Mouse (Mus musculus) adrenal gland, postnatal 10 days (tissue): ENCODE results near the gene Sapcd2. TPM values are rescaled to one million over a fixed set of nuclear protein-coding genes. Genes with fewer than 3 reads are reported as not detected.
"Not testable (repeated sequence)": the region's sequence is repeated elsewhere in the genome, so short reads cannot be mapped to it uniquely, and the experiment has no call there.

Experiments
- DNase-seq: peaks from one replicate; pipeline ENCODE4 v3.0.0; 2021; ENCODE audit warnings: mixed read lengths
- total RNA-seq, 2 experiments: library from RNA; stranded (reverse); gene quantifications; 2 replicates each; pipeline ENCODE4 v1.2.3; 2021

Sapcd2 gene
- total RNA-seq, 2 experiments from 2014 or later, result 3.3 to 5.3 TPM

GRCm38 (mm10) chr2:25372644-25373391, 697 bp downstream of the Sapcd2 start:
- no peak for DNase-seq

DNA sequence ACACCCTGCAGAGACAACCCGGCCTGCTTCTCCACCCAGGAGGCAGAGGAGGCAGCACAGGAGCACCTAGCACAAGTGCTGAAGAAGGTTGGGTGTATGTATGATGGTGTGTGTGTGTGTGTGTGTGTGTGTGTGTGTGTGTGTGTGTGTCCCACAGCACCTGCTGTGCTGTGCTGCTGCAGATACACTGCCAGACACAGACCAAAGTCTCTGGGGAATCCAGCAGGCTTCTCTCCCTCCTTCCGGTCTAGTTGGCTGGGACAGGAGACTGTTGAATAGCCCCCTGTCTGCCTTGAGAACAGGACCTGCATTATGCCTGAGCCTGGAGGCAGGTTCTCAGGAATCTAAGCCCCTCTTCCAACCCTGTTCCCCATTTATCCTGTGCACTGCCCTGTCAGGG, 1.3 kb downstream of the Sapcd2 start:
- DNase-seq, result no peak

- DNase-seq, result peak; percentile 63
Observed at GRCm38 (mm10) chr2:25376589-25376988, 4.5 kb downstream of the Sapcd2 start.

DNA sequence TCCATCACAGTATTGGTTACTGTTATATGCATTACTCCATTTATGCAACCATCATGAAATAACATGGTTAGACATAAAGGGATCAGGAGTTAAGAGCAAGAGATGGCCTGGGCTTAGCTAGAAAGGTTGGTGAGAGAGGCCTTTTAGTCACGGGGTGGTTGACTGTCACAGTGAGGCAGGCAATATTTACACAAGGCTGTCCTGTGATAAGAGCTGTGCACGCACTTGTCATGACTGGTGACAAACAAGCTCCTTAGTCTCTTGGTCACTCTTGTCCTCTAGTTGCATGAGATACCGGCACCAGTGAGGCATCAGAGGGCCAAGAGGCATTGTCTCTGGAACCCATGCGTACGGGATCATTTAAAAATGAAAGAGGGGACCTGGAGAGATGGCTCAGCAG, 12.4 kb downstream of the Sapcd2 start:
- DNase-seq, result no peak

GRCm38 (mm10) chr2:25391266-25391665, 19.1 kb downstream of the Sapcd2 start:
- DNase-seq, result no peak

- DNase-seq, result peak; percentile 20
Observed at GRCm38 (mm10) chr2:25394281-25395221, 22.4 kb downstream of the Sapcd2 start.

- peak; percentile 54 for DNase-seq
Observed at GRCm38 (mm10) chr2:25395721-25396596, 23.8 kb downstream of the Sapcd2 start, which contains the start of gene Entpd2. TSS of gene Entpd2 (plus strand) at chr2:25395874.

GRCm38 (mm10) chr2:25396597-25396983, 24.5 kb downstream of the Sapcd2 start:
- peak; percentile 49 for DNase-seq

DNA sequence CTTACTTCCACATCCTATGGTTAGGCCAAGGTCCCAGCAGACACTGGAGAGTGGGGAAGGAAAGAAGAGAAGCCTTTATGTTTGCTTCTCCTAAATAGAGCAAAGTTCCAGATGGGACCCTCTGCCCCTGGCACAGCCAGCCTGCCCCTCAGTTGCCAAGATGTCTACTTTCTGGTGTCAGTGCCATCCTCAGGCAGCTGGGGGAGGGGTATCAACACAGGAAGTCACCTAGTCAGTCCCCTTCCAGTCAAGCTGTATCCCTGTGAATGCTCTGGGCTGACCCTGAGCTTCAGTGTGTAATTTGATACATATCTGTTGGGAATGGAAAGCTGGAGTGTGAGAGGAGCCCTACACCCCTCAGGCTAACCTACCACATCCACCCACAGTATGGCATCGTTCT, 24.9 kb downstream of the Sapcd2 start:
- no peak for DNase-seq

DNA sequence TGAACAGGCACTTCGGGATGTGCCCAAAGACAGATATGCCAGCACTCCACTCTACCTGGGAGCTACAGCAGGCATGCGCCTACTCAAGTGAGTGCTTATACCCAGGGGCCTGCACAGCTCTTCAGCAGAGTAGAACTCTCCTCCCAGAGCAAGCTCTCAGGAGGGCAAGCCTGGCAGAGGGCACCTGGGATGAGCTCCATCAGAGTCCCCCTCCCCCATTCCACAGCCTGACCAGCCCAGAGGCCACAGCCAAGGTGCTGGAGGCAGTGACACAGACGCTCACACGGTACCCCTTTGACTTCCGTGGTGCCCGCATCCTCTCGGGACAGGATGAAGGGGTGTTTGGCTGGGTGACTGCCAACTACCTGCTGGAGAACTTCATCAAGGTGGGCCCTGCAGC, 25.9 kb downstream of the Sapcd2 start:
- DNase-seq, result no peak

DNA sequence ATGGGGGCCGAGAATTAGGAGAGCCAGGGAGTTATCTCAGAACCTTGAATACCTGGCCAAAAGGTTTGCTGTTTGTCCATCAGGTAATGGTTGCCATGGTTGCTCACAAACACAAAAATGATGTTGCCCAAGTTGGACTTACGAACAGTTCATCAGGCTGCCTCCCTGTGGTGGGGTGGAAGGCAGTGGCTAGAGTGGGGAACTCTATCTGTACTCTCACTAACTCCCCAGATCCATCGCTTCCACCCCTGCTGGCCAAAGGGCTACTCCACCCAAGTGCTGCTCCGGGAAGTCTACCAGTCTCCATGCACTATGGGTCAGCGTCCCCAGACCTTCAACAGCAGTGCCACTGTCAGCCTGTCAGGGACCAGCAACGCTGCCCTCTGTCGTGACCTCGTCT, 26.9 kb downstream of the Sapcd2 start, which contains the start of gene Npdc1:
Gene Npdc1 (plus strand): TSS at position 301 of the 400 bp plus-strand sequence.
- DNase-seq, result no peak

DNA sequence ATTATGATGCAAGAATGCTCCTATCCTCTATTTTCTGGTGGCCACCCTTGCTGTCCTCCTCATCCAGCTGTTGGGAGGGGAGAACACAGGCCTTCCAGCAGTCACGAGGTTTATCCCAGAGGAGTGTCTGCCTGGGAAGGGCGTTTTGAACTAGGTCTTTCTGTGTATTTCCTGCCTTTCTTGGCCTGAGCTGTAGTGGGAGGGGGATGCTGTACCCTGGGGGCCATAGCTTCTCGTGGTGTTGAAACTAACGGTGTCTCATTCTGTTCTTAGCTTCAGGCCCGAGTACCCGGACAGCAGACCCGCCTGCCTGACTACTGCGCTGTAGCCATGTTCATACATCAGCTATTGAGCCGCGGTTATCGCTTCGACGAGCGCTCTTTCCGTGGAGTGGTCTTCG, 28.2 kb downstream of the Sapcd2 start:
- DNase-seq, result no peak

DNA sequence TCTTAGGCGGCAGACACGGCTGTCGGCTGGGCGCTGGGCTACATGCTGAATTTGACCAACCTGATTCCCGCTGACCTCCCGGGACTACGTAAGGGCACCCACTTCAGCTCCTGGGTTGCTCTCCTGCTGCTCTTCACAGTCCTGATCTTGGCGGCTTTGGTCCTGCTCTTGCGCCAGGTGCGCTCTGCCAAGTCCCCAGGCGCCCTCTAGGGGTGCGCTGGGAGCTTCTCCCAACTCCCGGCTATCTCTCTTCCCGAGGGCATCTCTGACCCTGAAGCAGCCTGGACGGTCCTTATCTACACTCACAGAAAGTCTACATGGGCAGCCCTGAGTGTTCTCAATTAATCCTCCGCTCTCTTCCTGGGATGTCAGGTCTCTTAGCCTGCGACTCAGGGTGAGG, 28.6 kb downstream of the Sapcd2 start:
- DNase-seq, result peak; percentile 80

GRCm38 (mm10) chr2:25402377-25402971, 30.4 kb downstream of the Sapcd2 start:
- DNase-seq, result peak; percentile 86

GRCm38 (mm10) chr2:25402972-25403601, 31.0 kb downstream of the Sapcd2 start:
- peak; percentile 76 for DNase-seq

GRCm38 (mm10) chr2:25403994-25404393, 31.9 kb downstream of the Sapcd2 start:
- no peak for DNase-seq

DNA sequence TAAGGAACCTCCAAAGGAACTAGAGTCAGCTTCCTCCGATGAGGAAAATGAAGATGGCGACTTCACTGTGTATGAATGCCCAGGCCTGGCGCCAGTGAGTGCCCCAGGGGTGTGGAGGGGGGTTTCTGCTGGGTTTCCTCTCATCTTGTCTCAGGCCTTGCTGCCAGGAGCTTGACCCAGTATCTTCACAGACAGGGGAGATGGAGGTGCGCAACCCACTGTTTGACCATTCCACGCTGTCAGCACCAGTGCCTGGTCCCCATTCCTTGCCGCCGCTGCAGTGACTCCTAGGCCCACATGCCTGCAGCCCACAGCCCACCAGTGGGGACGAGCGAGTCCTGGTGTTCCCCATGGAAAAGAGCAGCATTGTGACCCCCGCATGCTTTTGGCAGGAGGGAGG, 36.8 kb downstream of the Sapcd2 start:
- no peak for DNase-seq

DNA sequence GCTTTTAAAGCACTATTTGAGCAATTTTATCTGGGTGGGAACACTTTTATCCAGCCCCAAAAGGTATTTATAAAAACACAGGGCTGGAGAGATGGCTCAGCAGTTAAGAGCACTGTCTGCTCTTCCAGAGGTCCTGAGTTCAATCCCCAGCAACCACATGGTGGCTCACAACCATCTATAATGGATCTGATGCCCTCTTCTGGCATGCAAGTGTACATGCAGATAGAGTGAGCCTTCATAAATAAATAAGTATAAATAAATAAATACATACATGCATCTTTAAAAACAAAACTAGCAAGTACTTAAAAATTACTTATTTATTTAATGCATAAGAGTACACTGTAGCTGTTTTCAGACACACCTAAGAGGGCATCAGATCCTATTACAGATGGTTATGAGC, 41.3 kb downstream of the Sapcd2 start:
- DNase-seq, result not testable (repeated sequence)

GRCm38 (mm10) chr2:25417426-25417825, 45.3 kb downstream of the Sapcd2 start:
- DNase-seq, result peak; percentile 45

GRCm38 (mm10) chr2:25421896-25422295, 49.8 kb downstream of the Sapcd2 start:
- DNase-seq, result peak; percentile 56
